Mouse (Mus musculus): ENCODE measurements at regions not wholly inside any gene's neighbourhood (a gene's known extent, or its start where the extent isn't known, plus 50 kb on each side); places are given as distances from the start of the nearest gene placed in this dataset.
A peak's percentile ranks its signal among the peaks of the same experiment; 100 is the strongest.

DNA sequence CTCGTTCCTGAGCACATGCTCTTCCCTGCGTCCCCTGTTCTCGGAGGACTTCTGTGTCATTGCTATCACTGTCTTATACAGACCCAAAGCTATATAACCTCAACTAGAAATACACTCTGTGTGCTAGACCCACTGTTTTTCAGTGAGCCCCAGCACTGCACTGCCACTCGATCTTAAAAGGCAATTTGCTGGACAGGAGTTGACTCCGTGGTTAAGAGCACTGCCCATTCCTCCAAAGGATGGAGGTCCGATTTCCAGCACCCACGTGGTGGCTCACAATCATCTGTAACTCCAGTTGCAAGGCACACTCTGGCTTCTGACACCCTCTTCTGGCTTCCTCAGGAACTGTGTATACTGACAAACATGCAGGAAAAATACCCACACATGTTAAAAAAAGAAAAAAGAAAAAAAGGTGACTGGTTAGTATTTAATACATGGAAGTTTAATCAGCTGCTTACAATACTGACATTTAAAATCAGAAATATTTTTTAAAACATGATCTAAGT, 188.3 kb upstream of the Mkln1 start:
- H3K27me3 ChIP-seq (ENCODE audit: control insufficient read depth, insufficient read depth, low read length): no peaks in the 10 kb centered on the region
- TF ChIP-seq CTCF (IDR thresholded peaks at IDR 0.05; ENCODE audit: control insufficient read depth, insufficient read depth, insufficient replicate concordance, low read depth, low read length) (peak; percentile 14; the same call in 1 of the 2 replicates), POLR2A (IDR thresholded peaks at IDR 0.05; ENCODE audit: control insufficient read depth, low read depth, low read length) (no peak)

DNA sequence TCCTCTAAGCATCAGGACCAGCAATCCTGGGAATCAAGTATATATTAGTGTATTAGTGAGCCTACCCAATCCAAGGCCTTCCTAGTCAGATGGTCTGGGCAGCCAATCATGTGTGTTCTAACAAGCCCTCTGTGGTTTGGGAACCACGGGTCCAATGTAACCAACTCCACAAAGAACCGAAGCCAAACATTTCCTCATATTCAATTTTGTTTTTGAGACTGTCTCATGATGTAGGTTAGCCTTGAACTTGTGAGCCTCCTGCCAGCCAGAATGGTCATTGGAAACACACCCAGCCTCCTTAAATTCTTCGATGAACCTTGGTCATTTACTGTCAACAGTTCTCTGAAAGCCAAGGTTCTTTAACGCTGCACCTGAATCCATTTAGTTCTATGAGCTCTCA, 187.4 kb upstream of the Mkln1 start:
- Histone ChIP-seq H3K36me3 (ENCODE audit: control insufficient read depth, insufficient read depth, low read length) (no peaks in the 10 kb centered on the region; the same call in 1 of the 2 replicates), H3K27me3 (ENCODE audit: control insufficient read depth, insufficient read depth, low read length) (no peaks in the 10 kb centered on the region), H3K4me3 (ENCODE audit: control insufficient read depth, low read depth, low read length) (no peak overlapping the region), H3K4me1 (ENCODE audit: control insufficient read depth, insufficient read depth, low read length) (peaks cover 5% of the 10 kb centered on the region), H3K27ac (ENCODE audit: control insufficient read depth, insufficient read depth, low read depth, low read length) (no peak overlapping the region)
- no peak for TF ChIP-seq POLR2A (IDR thresholded peaks at IDR 0.05; ENCODE audit: control insufficient read depth, low read depth, low read length)
- no peak for TF ChIP-seq CTCF (IDR thresholded peaks at IDR 0.05; ENCODE audit: control insufficient read depth, insufficient read depth, insufficient replicate concordance, low read depth, low read length)

More for the DNA sequence above, 188.3 kb upstream of the Mkln1 start:
- no peaks in the 10 kb centered on the region; the same call in 1 of the 2 replicates for H3K36me3 ChIP-seq (ENCODE audit: control insufficient read depth, insufficient read depth, low read length)
- H3K4me1 ChIP-seq (ENCODE audit: control insufficient read depth, insufficient read depth, low read length): peaks cover 5% of the 10 kb centered on the region
- H3K4me3 ChIP-seq (ENCODE audit: control insufficient read depth, low read depth, low read length): no peak overlapping the region
- H3K27ac ChIP-seq (ENCODE audit: control insufficient read depth, insufficient read depth, low read depth, low read length): no peak overlapping the region

- Histone ChIP-seq H3K4me1 (ENCODE audit: control insufficient read depth, insufficient read depth, low read length) (peaks cover 5% of the 10 kb centered on the region), H3K27ac (ENCODE audit: control insufficient read depth, insufficient read depth, low read depth, low read length) (no peak overlapping the region), H3K27me3 (ENCODE audit: control insufficient read depth, insufficient read depth, low read length) (no peaks in the 10 kb centered on the region), H3K4me3 (ENCODE audit: control insufficient read depth, low read depth, low read length) (no peak overlapping the region), H3K36me3 (ENCODE audit: control insufficient read depth, insufficient read depth, low read length) (no peaks in the 10 kb centered on the region; the same call in 1 of the 2 replicates)
- no peak for TF ChIP-seq CTCF (IDR thresholded peaks at IDR 0.05; ENCODE audit: control insufficient read depth, insufficient read depth, insufficient replicate concordance, low read depth, low read length)
- TF ChIP-seq POLR2A (IDR thresholded peaks at IDR 0.05; ENCODE audit: control insufficient read depth, low read depth, low read length): no peak
Observed at GRCm38 (mm10) chr6:31211616-31212015, 186.9 kb upstream of the Mkln1 start.

- H3K27ac ChIP-seq (ENCODE audit: control insufficient read depth, insufficient read depth, low read depth, low read length): no peak overlapping the region
- peaks cover 7% of the 10 kb centered on the region for H3K4me1 ChIP-seq (ENCODE audit: control insufficient read depth, insufficient read depth, low read length)
- TF ChIP-seq POLR2A (IDR thresholded peaks at IDR 0.05; ENCODE audit: control insufficient read depth, low read depth, low read length) (no peak), CTCF (IDR thresholded peaks at IDR 0.05; ENCODE audit: control insufficient read depth, insufficient read depth, insufficient replicate concordance, low read depth, low read length) (no peak)
- no peaks in the 10 kb centered on the region for H3K27me3 ChIP-seq (ENCODE audit: control insufficient read depth, insufficient read depth, low read length)
- H3K36me3 ChIP-seq (ENCODE audit: control insufficient read depth, insufficient read depth, low read length): no peaks in the 10 kb centered on the region; the same call in 1 of the 2 replicates
- H3K4me3 ChIP-seq (ENCODE audit: control insufficient read depth, low read depth, low read length): no peak overlapping the region
Observed at GRCm38 (mm10) chr6:31212080-31212479, 186.5 kb upstream of the Mkln1 start.

- Histone ChIP-seq H3K27ac (ENCODE audit: control insufficient read depth, insufficient read depth, low read depth, low read length) (no peak overlapping the region), H3K4me1 (ENCODE audit: control insufficient read depth, insufficient read depth, low read length) (peaks cover 7% of the 10 kb centered on the region), H3K36me3 (ENCODE audit: control insufficient read depth, insufficient read depth, low read length) (no peaks in the 10 kb centered on the region; the same call in 1 of the 2 replicates), H3K4me3 (ENCODE audit: control insufficient read depth, low read depth, low read length) (no peak overlapping the region), H3K27me3 (ENCODE audit: control insufficient read depth, insufficient read depth, low read length) (no peaks in the 10 kb centered on the region)
- no peak for TF ChIP-seq CTCF (IDR thresholded peaks at IDR 0.05; ENCODE audit: control insufficient read depth, insufficient read depth, insufficient replicate concordance, low read depth, low read length)
- no peak for TF ChIP-seq POLR2A (IDR thresholded peaks at IDR 0.05; ENCODE audit: control insufficient read depth, low read depth, low read length)
Observed at GRCm38 (mm10) chr6:31212694-31213093, 185.8 kb upstream of the Mkln1 start.

DNA sequence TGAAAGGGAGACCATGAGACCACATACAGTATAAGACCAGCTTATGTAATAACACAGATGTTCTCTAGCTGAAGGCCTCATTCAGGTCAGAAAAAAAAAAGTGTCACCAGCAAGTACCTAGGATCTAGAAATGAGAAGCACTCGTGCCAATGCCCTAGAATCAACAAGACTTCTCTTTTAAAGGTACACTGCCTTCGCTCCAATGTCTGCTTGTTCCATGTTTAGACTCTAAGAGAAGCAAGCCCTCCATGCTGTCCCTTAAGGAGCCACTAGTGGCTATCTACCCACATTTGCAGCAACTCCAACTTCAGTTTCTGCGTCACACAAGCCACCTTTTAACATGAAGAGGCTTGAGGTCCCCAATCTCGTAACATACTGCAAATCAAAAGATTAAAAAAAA, 185.4 kb upstream of the Mkln1 start:
- Histone ChIP-seq H3K27ac (ENCODE audit: control insufficient read depth, insufficient read depth, low read depth, low read length) (no peak overlapping the region), H3K36me3 (ENCODE audit: control insufficient read depth, insufficient read depth, low read length) (no peaks in the 10 kb centered on the region; the same call in 1 of the 2 replicates), H3K27me3 (ENCODE audit: control insufficient read depth, insufficient read depth, low read length) (no peaks in the 10 kb centered on the region), H3K4me3 (ENCODE audit: control insufficient read depth, low read depth, low read length) (no peak overlapping the region), H3K4me1 (ENCODE audit: control insufficient read depth, insufficient read depth, low read length) (peaks cover 6% of the 10 kb centered on the region)
- TF ChIP-seq CTCF (IDR thresholded peaks at IDR 0.05; ENCODE audit: control insufficient read depth, insufficient read depth, insufficient replicate concordance, low read depth, low read length) (no peak), POLR2A (IDR thresholded peaks at IDR 0.05; ENCODE audit: control insufficient read depth, low read depth, low read length) (no peak)

GRCm38 (mm10) chr6:31215661-31216060, 182.9 kb upstream of the Mkln1 start:
- no peaks in the 10 kb centered on the region; the same call in none of the 2 replicates for H3K27me3 ChIP-seq (ENCODE audit: control insufficient read depth, insufficient read depth, low read length)
- TF ChIP-seq POLR2A (IDR thresholded peaks at IDR 0.05; ENCODE audit: control insufficient read depth, low read depth, low read length) (no peak), CTCF (IDR thresholded peaks at IDR 0.05; ENCODE audit: control insufficient read depth, insufficient read depth, insufficient replicate concordance, low read depth, low read length) (no peak)

More at GRCm38 (mm10) chr6:31215661-31216060, 182.9 kb upstream of the Mkln1 start:
- Histone ChIP-seq H3K36me3 (ENCODE audit: control insufficient read depth, insufficient read depth, low read length) (no peaks in the 10 kb centered on the region; the same call in 1 of the 2 replicates), H3K27ac (ENCODE audit: control insufficient read depth, insufficient read depth, low read depth, low read length) (peak overlapping the region; percentile 80), H3K4me3 (ENCODE audit: control insufficient read depth, low read depth, low read length) (peak overlapping the region; percentile 90), H3K4me1 (ENCODE audit: control insufficient read depth, insufficient read depth, low read length) (peaks cover 17% of the 10 kb centered on the region)
